Mouse (Mus musculus) kidney, postnatal 25 days (tissue): ENCODE measurements at regions not wholly inside any gene's neighbourhood (a gene's known extent, or its start where the extent isn't known, plus 50 kb on each side); places are given as distances from the start of the nearest gene placed in this dataset.
A peak's percentile ranks its signal among the peaks of the same experiment; 100 is the strongest.
"Not testable (repeated sequence)": the region's sequence is repeated elsewhere in the genome, so short reads cannot be mapped to it uniquely, and the experiment has no call there.

Experiments
- DNase-seq, 2 experiments: peaks; one replicate each; pipeline ENCODE4 v3.0.0; 2021; ENCODE audit warnings: mixed read lengths in 2 of 2

- no peak for DNase-seq
These were observed 50.6 kb upstream of the Ppp1r12a start for GRCm38 (mm10) chr10:108111398-108111797.

GRCm38 (mm10) chr10:108110891-108111290, 51.1 kb upstream of the Ppp1r12a start:
- no peak for DNase-seq

- DNase-seq: no peak
These were observed 51.8 kb upstream of the Ppp1r12a start for GRCm38 (mm10) chr10:108110197-108110596.

GRCm38 (mm10) chr10:108108500-108108899, 53.5 kb upstream of the Ppp1r12a start:
- not testable (repeated sequence) for DNase-seq

- DNase-seq: no peak
These were observed 60.5 kb upstream of the Ppp1r12a start for GRCm38 (mm10) chr10:108101521-108101920.

GRCm38 (mm10) chr10:108093043-108093442, 69.0 kb upstream of the Ppp1r12a start:
- DNase-seq: no peak

- DNase-seq: peak; percentile 70 to 75
These were observed 72.5 kb upstream of the Ppp1r12a start for GRCm38 (mm10) chr10:108089375-108089981.

GRCm38 (mm10) chr10:108088883-108089282, 73.1 kb upstream of the Ppp1r12a start:
- DNase-seq: no peak

- no peak for DNase-seq
These were observed 73.8 kb upstream of the Ppp1r12a start for GRCm38 (mm10) chr10:108088209-108088608.

- DNase-seq: no peak
These were observed 78.8 kb upstream of the Ppp1r12a start for GRCm38 (mm10) chr10:108083220-108083619.

GRCm38 (mm10) chr10:108075144-108075543, 86.8 kb upstream of the Ppp1r12a start:
- no peak for DNase-seq

- no peak for DNase-seq
These were observed 88.2 kb upstream of the Ppp1r12a start for GRCm38 (mm10) chr10:108073828-108074227.

GRCm38 (mm10) chr10:108072211-108072610, 89.8 kb upstream of the Ppp1r12a start:
- DNase-seq: no peak

- DNase-seq: no peak
These were observed 90.6 kb upstream of the Ppp1r12a start for GRCm38 (mm10) chr10:108071424-108071823.

GRCm38 (mm10) chr10:108067723-108068122, 94.3 kb upstream of the Ppp1r12a start:
- DNase-seq: peak; percentile 46 to 71

GRCm38 (mm10) chr10:108066241-108066640, 95.8 kb upstream of the Ppp1r12a start:
- peak; percentile 80 to 82 for DNase-seq

- no peak for DNase-seq
These were observed 100.1 kb upstream of the Ppp1r12a start for GRCm38 (mm10) chr10:108061813-108062435.

- DNase-seq: no peak
These were observed 101.4 kb upstream of the Ppp1r12a start for GRCm38 (mm10) chr10:108060554-108060953.

- DNase-seq: no peak
These were observed 110.4 kb upstream of the Ppp1r12a start for GRCm38 (mm10) chr10:108051637-108052036.

GRCm38 (mm10) chr10:108048426-108048825, 113.6 kb upstream of the Ppp1r12a start:
- DNase-seq: no peak

GRCm38 (mm10) chr10:108043519-108043918, 118.5 kb upstream of the Ppp1r12a start:
- no peak for DNase-seq

GRCm38 (mm10) chr10:108040027-108040426, 122.0 kb upstream of the Ppp1r12a start:
- no peak for DNase-seq

GRCm38 (mm10) chr10:108036486-108037109, 124.7 kb upstream of the Otogl start:
- DNase-seq: no peak

GRCm38 (mm10) chr10:108034068-108034467, 122.1 kb upstream of the Otogl start:
- DNase-seq: no peak
